Mouse (Mus musculus): ENCODE results near the gene Cacng6.

Cacng6 gene

GRCm38 (mm10) chr7:3468614-3469013 lies 44.6 kb downstream of the Cacng6 start:
- no peak for DNase-seq

GRCm38 (mm10) chr7:3472774-3473173 lies 48.8 kb downstream of the Cacng6 start:
- no peak for DNase-seq

- DNase-seq = no peak
Observed at GRCm38 (mm10) chr7:3474291-3475080, 50.5 kb downstream of the Cacng6 start.

GRCm38 (mm10) chr7:3476728-3477127 lies 52.7 kb downstream of the Cacng6 start:
- no peak for DNase-seq

GRCm38 (mm10) chr7:3481948-3482608 lies 58.1 kb downstream of the Cacng6 start:
- no peak for DNase-seq
